Mouse (Mus musculus): ENCODE measurements around the gene 1700061G19Rik. TPM values are rescaled to one million over a fixed set of nuclear protein-coding genes. Genes with fewer than 3 reads are reported as not detected.

1700061G19Rik gene
- polyA plus RNA-seq, 1 experiment from 2014 or later = 0.15 TPM

DNA sequence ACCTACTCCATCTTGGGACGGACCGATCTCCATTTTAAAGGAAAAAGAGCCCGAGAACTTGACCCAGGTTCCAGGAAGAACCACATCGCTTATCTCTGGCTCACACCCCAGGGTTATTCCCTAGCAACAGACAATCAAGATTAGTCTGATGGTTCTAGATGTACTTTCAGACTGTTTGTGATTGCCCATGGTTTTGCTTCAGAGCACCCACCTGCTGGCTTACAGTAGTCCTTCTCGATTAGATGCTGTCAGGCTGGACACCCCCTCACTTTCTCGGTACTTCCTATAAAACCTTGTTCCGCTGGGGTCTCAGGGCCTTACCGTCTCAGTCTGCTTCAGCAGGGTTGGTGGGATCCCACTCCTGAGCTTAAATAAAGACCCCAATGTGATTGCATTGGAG is 38.9 kb upstream of the 1700061G19Rik start:
- no peaks in the 10 kb centered on the region for H3K36me3 ChIP-seq (ENCODE audit: control insufficient read depth, insufficient read depth, low read length)
- WGBS = 93% methylated on average over 8 of the region's 8 CpGs
- ATAC-seq (ENCODE audit: low FRiP score, low TSS enrichment) = no peak

DNA sequence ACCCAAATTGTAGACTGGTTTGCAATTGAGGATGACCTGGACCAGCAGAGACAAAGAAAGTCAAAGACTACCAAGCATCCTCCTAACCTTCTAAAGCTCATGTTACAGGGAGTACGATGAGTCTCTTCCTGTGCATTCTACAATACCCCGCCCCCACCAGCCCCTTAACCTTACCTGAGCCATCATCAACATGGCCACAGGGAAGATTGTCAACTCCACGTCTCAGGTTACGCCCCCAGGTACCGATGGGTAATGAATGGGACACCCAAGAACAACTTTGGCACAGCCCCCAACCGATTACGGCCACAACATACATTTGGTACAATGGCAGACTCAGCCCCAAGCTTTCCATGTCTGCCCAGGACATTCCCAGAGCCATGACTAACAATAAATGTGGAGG is 34.8 kb upstream of the 1700061G19Rik start:
- Histone ChIP-seq H3K4me3 (ENCODE audit: low read length) (no peak overlapping the region), H3K4me2 (replicated peaks; ENCODE audit: low read depth, low read length) (no peak overlapping the region), H3K9ac (ENCODE audit: low read depth, low read length) (no peak overlapping the region), H3K27ac (ENCODE audit: low read depth, low read length) (no peak overlapping the region), H3K36me3 (ENCODE audit: control insufficient read depth, insufficient read depth, low read length) (no peaks in the 10 kb centered on the region), H3K9me3 (ENCODE audit: control insufficient read depth, low read length) (no peaks in the 10 kb centered on the region), H3K27me3 (ENCODE audit: control insufficient read depth, insufficient read depth, low read length) (no peaks in the 10 kb centered on the region), H3K4me1 (ENCODE audit: control insufficient read depth, insufficient read depth, low read length) (no peaks in the 10 kb centered on the region)
- no peak for ATAC-seq (ENCODE audit: low FRiP score, low TSS enrichment)
- 59% methylated on average over 7 of the region's 7 CpGs for WGBS

More for the DNA sequence above, 38.9 kb upstream of the 1700061G19Rik start:
- no peak overlapping the region for H3K4me3 ChIP-seq (ENCODE audit: low read length)
- no peaks in the 10 kb centered on the region for H3K27me3 ChIP-seq (ENCODE audit: control insufficient read depth, insufficient read depth, low read length)
- no peaks in the 10 kb centered on the region for H3K9me3 ChIP-seq (ENCODE audit: control insufficient read depth, low read length)
- H3K4me2 ChIP-seq (replicated peaks; ENCODE audit: low read depth, low read length) = no peak overlapping the region
- no peak overlapping the region for H3K9ac ChIP-seq (ENCODE audit: low read depth, low read length)
- H3K27ac ChIP-seq (ENCODE audit: low read depth, low read length) = no peak overlapping the region
- H3K4me1 ChIP-seq (ENCODE audit: control insufficient read depth, insufficient read depth, low read length) = no peaks in the 10 kb centered on the region

DNA sequence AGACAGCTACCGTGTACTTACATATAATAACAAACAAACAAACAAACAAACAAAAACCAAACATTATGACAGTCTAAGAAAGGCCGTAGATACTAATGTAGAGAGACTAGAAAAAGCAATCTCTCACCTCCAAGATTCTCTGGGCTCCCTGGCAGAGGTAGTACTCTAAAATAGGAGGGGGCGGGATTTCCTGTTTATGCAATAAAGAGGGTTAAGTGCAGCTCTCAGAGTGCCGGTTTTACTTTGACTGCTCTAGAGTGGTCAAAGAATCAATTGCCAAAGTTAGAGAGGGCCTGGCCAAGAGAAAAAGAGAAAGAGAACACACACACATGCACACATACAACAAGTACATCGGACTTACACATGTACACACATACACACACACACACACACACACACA is 33.1 kb upstream of the 1700061G19Rik start:
- no peak for ATAC-seq (ENCODE audit: low FRiP score, low TSS enrichment)
- H3K36me3 ChIP-seq (ENCODE audit: control insufficient read depth, insufficient read depth, low read length) = no peaks in the 10 kb centered on the region
- H3K9me3 ChIP-seq (ENCODE audit: control insufficient read depth, low read length) = no peaks in the 10 kb centered on the region
- H3K27ac ChIP-seq (ENCODE audit: low read depth, low read length) = no peak overlapping the region
- no peaks in the 10 kb centered on the region for H3K27me3 ChIP-seq (ENCODE audit: control insufficient read depth, insufficient read depth, low read length)
- no peak overlapping the region for H3K4me3 ChIP-seq (ENCODE audit: low read length)
- no peak overlapping the region for H3K9ac ChIP-seq (ENCODE audit: low read depth, low read length)
- H3K4me2 ChIP-seq (replicated peaks; ENCODE audit: low read depth, low read length) = no peak overlapping the region
- 80% methylated on average over 5 of the region's 5 CpGs for WGBS
- no peaks in the 10 kb centered on the region for H3K4me1 ChIP-seq (ENCODE audit: control insufficient read depth, insufficient read depth, low read length)

DNA sequence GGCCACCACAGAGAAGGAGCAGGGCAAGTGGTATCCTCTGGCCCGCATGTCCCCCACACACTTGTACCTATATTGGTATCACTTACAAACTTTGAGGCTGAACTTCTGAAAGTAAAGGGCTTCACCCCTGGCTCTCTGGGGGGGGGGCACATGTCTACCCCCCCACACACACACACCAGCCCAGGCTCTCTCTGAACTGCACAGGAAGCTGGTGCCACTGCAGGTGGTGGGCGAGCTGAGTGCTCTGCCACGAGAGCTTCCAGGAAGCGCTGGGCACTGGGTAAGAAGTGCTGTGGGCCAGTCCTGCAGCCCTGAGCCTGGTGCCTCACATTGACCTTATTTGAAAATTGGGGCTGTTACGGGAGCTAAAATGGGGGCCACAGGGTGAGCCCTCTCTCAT is 31.6 kb upstream of the 1700061G19Rik start:
- Histone ChIP-seq H3K4me1 (ENCODE audit: control insufficient read depth, insufficient read depth, low read length) (no peaks in the 10 kb centered on the region), H3K9ac (ENCODE audit: low read depth, low read length) (no peak overlapping the region), H3K4me2 (replicated peaks; ENCODE audit: low read depth, low read length) (no peak overlapping the region), H3K27ac (ENCODE audit: low read depth, low read length) (no peak overlapping the region), H3K4me3 (ENCODE audit: low read length) (no peak overlapping the region), H3K27me3 (ENCODE audit: control insufficient read depth, insufficient read depth, low read length) (no peaks in the 10 kb centered on the region), H3K36me3 (ENCODE audit: control insufficient read depth, insufficient read depth, low read length) (no peaks in the 10 kb centered on the region), H3K9me3 (ENCODE audit: control insufficient read depth, low read length) (no peaks in the 10 kb centered on the region)
- no peak for ATAC-seq (ENCODE audit: low FRiP score, low TSS enrichment)
- 85% methylated on average over 5 of the region's 5 CpGs for WGBS

DNA sequence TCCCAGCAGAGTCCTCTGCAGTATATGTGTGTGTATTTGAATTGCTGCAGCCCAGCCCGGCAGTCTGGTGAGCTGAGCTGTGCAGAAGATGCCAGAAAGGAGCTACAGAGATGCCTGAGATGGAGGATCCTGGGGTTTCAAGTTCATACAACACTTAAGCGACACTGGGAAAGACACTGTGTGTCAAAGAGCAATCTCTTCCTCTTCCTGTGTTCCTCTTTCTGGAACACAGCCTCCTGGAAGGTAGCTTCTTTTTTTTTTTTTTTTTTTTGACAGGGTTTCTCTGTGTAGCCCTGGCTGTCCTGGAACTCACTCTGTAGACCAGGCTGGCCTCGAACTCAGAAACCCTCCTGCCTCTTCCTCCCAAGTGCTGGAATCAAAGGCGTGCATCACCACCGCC is 26.5 kb upstream of the 1700061G19Rik start:
- Histone ChIP-seq H3K4me3 (ENCODE audit: low read length) (no peak overlapping the region), H3K9ac (ENCODE audit: low read depth, low read length) (no peak overlapping the region), H3K36me3 (ENCODE audit: control insufficient read depth, insufficient read depth, low read length) (no peaks in the 10 kb centered on the region), H3K27ac (ENCODE audit: low read depth, low read length) (no peak overlapping the region), H3K4me2 (replicated peaks; ENCODE audit: low read depth, low read length) (no peak overlapping the region), H3K4me1 (ENCODE audit: control insufficient read depth, insufficient read depth, low read length) (no peaks in the 10 kb centered on the region), H3K9me3 (ENCODE audit: control insufficient read depth, low read length) (no peaks in the 10 kb centered on the region), H3K27me3 (ENCODE audit: control insufficient read depth, insufficient read depth, low read length) (no peaks in the 10 kb centered on the region)
- ATAC-seq (ENCODE audit: low FRiP score, low TSS enrichment) = no peak
- 82% methylated on average over 5 of the region's 5 CpGs for WGBS

DNA sequence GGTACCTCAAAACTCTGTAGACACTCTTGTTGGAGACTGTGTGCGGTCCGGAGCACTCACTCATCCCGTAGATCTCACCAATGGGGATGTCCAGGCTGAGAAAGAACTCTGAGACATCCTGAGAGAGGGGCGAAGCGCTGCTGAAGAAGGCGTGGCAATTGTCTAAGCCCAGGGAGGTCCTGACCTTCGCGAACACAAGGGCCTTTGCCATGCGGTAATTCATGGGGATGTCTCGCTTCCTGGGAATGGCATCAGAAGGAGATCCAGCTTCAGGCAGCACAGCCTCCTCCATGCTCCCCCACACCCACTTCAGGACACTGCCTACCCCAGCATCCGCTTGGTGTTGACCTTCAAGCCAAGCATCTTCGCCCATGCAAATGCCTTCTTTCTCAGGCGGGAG is 25.6 kb upstream of the 1700061G19Rik start:
- no peaks in the 10 kb centered on the region for H3K36me3 ChIP-seq (ENCODE audit: control insufficient read depth, insufficient read depth, low read length)
- H3K4me2 ChIP-seq (replicated peaks; ENCODE audit: low read depth, low read length) = no peak overlapping the region
- H3K9ac ChIP-seq (ENCODE audit: low read depth, low read length) = no peak overlapping the region
- H3K27ac ChIP-seq (ENCODE audit: low read depth, low read length) = no peak overlapping the region
- H3K9me3 ChIP-seq (ENCODE audit: control insufficient read depth, low read length) = no peaks in the 10 kb centered on the region
- no peaks in the 10 kb centered on the region for H3K4me1 ChIP-seq (ENCODE audit: control insufficient read depth, insufficient read depth, low read length)
- no peak for ATAC-seq (ENCODE audit: low FRiP score, low TSS enrichment)
- no peaks in the 10 kb centered on the region for H3K27me3 ChIP-seq (ENCODE audit: control insufficient read depth, insufficient read depth, low read length)
- H3K4me3 ChIP-seq (ENCODE audit: low read length) = no peak overlapping the region
- WGBS = 87% methylated on average over 13 of the region's 13 CpGs

DNA sequence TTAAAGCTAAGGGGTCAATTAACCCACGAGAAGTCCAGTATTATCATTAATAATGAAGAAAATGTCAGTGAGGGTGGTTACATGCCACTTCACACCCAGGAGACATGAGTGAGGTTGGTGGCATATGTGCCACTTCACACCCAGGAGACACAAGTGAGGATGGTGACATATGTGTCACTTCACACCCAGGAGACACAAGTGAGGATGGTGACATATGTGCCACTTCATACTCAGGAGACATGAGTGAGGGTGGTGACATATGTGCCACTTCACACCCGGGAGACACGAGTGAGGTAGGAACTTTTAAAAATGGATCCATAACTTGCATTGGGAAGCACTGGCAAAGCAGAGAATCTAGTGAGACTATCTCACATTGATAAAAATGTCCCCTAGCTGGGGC is 24.1 kb upstream of the 1700061G19Rik start:
- Histone ChIP-seq H3K9me3 (ENCODE audit: control insufficient read depth, low read length) (no peaks in the 10 kb centered on the region), H3K4me3 (ENCODE audit: low read length) (no peak overlapping the region), H3K27me3 (ENCODE audit: control insufficient read depth, insufficient read depth, low read length) (no peaks in the 10 kb centered on the region), H3K27ac (ENCODE audit: low read depth, low read length) (no peak overlapping the region), H3K4me2 (replicated peaks; ENCODE audit: low read depth, low read length) (no peak overlapping the region), H3K9ac (ENCODE audit: low read depth, low read length) (no peak overlapping the region), H3K36me3 (ENCODE audit: control insufficient read depth, insufficient read depth, low read length) (no peaks in the 10 kb centered on the region), H3K4me1 (ENCODE audit: control insufficient read depth, insufficient read depth, low read length) (no peaks in the 10 kb centered on the region)
- ATAC-seq (ENCODE audit: low FRiP score, low TSS enrichment) = no peak
- WGBS = 71% methylated on average over 3 of the region's 3 CpGs

DNA sequence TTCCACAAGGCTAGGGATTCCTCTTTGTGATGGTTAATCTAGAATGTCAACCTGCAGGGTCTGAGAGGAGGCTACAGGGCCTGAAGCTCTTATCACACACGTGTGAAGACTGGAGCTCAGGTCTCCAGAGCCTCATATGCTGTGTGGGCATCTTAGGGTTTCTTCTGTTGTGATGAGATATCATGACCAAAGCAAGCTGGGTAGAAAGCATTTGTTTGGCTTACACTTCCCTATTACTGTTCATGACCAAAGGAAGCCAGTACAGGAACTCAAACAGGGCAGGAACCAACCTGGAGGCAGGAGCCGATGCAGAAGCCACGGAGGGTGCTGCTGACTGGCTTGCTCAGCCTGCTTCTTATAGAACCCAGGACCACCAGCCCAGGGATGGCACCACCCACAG is 19.9 kb upstream of the 1700061G19Rik start:
- 86% methylated on average over 3 of the region's 3 CpGs for WGBS
- Histone ChIP-seq H3K36me3 (ENCODE audit: control insufficient read depth, insufficient read depth, low read length) (no peaks in the 10 kb centered on the region), H3K9me3 (ENCODE audit: control insufficient read depth, low read length) (no peaks in the 10 kb centered on the region), H3K4me3 (ENCODE audit: low read length) (no peak overlapping the region), H3K4me1 (ENCODE audit: control insufficient read depth, insufficient read depth, low read length) (no peaks in the 10 kb centered on the region), H3K9ac (ENCODE audit: low read depth, low read length) (no peak overlapping the region), H3K27me3 (ENCODE audit: control insufficient read depth, insufficient read depth, low read length) (no peaks in the 10 kb centered on the region), H3K4me2 (replicated peaks; ENCODE audit: low read depth, low read length) (no peak overlapping the region), H3K27ac (ENCODE audit: low read depth, low read length) (no peak overlapping the region)
- ATAC-seq (ENCODE audit: low FRiP score, low TSS enrichment) = no peak

DNA sequence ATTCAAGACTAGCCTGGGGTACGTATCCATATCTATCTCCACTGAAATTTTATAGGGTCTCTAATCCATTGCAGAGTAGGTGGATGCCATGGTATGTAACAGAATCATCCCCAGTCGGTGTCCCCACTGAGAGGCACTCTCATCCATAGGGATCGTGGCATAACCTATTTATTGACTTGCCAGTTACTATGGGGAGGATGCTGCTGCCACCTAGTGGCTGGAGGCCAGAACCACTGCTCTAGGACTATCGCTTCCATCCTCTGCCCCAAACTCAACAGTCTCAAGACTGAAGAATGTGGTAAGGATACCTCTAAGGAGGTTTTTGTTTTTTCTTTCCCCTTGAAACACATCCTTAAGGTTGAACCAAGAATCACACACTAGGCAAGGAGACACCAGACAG is 17.1 kb upstream of the 1700061G19Rik start:
- H3K27me3 ChIP-seq (ENCODE audit: control insufficient read depth, insufficient read depth, low read length) = no peaks in the 10 kb centered on the region
- H3K4me3 ChIP-seq (ENCODE audit: low read length) = no peak overlapping the region
- H3K27ac ChIP-seq (ENCODE audit: low read depth, low read length) = no peak overlapping the region
- no peaks in the 10 kb centered on the region for H3K36me3 ChIP-seq (ENCODE audit: control insufficient read depth, insufficient read depth, low read length)
- H3K9me3 ChIP-seq (ENCODE audit: control insufficient read depth, low read length) = no peaks in the 10 kb centered on the region
- H3K4me1 ChIP-seq (ENCODE audit: control insufficient read depth, insufficient read depth, low read length) = no peaks in the 10 kb centered on the region
- H3K9ac ChIP-seq (ENCODE audit: low read depth, low read length) = no peak overlapping the region
- ATAC-seq (ENCODE audit: low FRiP score, low TSS enrichment) = no peak
- 54% methylated on average over 4 of the region's 4 CpGs for WGBS
- H3K4me2 ChIP-seq (replicated peaks; ENCODE audit: low read depth, low read length) = no peak overlapping the region

DNA sequence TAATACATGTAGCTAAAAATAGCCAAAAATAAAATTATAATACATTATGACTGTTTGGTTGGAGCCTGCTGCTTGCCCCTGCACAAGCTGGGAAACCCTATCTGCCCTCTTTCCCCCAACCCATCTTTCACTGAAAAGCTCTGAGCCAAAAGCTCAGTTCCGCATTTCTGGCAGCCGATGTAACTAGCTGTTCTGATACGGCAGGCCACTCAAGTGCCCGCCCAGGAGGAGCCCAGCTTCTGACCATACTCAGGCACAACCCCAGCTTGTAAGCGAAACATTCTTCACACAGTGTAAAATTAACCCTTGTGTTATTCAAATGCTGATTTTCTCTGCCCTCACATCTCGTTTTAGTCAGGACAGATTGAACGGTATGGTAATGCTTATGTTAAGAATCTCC is 16.4 kb upstream of the 1700061G19Rik start:
- Histone ChIP-seq H3K4me3 (ENCODE audit: low read length) (no peak overlapping the region), H3K9ac (ENCODE audit: low read depth, low read length) (no peak overlapping the region), H3K36me3 (ENCODE audit: control insufficient read depth, insufficient read depth, low read length) (no peaks in the 10 kb centered on the region), H3K9me3 (ENCODE audit: control insufficient read depth, low read length) (no peaks in the 10 kb centered on the region), H3K27me3 (ENCODE audit: control insufficient read depth, insufficient read depth, low read length) (no peaks in the 10 kb centered on the region), H3K4me1 (ENCODE audit: control insufficient read depth, insufficient read depth, low read length) (no peaks in the 10 kb centered on the region), H3K4me2 (replicated peaks; ENCODE audit: low read depth, low read length) (no peak overlapping the region), H3K27ac (ENCODE audit: low read depth, low read length) (no peak overlapping the region)
- 62% methylated on average over 7 of the region's 7 CpGs for WGBS
- ATAC-seq (ENCODE audit: low FRiP score, low TSS enrichment) = no peak

Data from kidney, embryonic 14.5 days (tissue).